Mouse (Mus musculus): ENCODE data around the gene Emilin2. TPM values are rescaled to one million over a fixed set of nuclear protein-coding genes. Genes with fewer than 3 reads are reported as not detected.
A peak's percentile ranks its signal among the peaks of the same experiment; 100 is the strongest.

Emilin2 gene
- polyA plus RNA-seq, 1 experiment from 2014 or later, result 2.7 TPM

DNA sequence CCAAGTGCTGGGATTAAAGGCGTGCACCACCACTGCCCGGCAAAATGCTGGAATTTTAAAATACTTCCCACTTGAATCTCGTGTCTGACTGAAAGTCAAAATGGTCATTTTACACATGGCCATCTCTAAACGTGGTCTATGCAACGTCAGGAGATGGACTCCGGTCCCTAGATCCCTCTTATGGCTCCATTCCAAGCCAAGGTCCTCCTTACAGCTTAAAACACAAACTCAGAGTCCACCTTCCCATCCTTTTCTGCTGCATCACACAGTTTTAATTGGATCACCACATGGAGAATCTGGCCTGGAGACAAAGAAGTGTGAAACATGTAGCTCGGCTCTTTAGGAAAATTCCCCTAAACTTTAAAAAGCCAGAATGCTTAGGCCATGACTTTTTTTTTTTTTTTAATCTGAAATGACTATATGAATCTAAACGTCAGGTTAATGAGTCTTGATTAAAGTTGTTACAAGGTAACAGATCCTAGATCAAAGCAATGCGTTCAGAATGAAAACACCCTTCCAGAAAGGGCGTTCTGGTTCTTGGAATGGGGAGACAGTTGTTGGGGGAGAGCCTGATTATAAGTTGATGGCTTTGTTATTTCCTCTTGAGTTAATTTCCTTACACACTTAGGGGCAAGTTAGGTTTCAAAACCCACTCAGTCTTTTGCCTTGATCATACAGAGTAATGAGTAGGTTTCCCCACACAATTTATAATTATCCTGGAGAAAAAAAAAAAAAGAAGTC lies 22.8 kb downstream of the Emilin2 start:
- H3K27ac ChIP-seq (ENCODE audit: low read length), result no peak overlapping the region
- H3K9me3 ChIP-seq (ENCODE audit: low read length), result no peaks in the 10 kb centered on the region
- H3K9ac ChIP-seq (replicated peaks; ENCODE audit: low read length), result no peak overlapping the region
- H3K4me3 ChIP-seq (ENCODE audit: low read length), result no peak overlapping the region
- 81% methylated on average over 10 of the region's 10 CpGs for WGBS
- no peak for ATAC-seq (ENCODE audit: low FRiP score, low TSS enrichment)
- H3K4me2 ChIP-seq (replicated peaks; ENCODE audit: low read depth, low read length), result no peak overlapping the region
- peaks cover 8% of the 10 kb centered on the region; the same call in 1 of the 2 replicates for H3K4me1 ChIP-seq (ENCODE audit: insufficient read depth, low read length)
- no peaks in the 10 kb centered on the region for H3K27me3 ChIP-seq (ENCODE audit: insufficient read depth, low read length)
- H3K36me3 ChIP-seq (ENCODE audit: insufficient read depth, low read length), result no peaks in the 10 kb centered on the region

DNA sequence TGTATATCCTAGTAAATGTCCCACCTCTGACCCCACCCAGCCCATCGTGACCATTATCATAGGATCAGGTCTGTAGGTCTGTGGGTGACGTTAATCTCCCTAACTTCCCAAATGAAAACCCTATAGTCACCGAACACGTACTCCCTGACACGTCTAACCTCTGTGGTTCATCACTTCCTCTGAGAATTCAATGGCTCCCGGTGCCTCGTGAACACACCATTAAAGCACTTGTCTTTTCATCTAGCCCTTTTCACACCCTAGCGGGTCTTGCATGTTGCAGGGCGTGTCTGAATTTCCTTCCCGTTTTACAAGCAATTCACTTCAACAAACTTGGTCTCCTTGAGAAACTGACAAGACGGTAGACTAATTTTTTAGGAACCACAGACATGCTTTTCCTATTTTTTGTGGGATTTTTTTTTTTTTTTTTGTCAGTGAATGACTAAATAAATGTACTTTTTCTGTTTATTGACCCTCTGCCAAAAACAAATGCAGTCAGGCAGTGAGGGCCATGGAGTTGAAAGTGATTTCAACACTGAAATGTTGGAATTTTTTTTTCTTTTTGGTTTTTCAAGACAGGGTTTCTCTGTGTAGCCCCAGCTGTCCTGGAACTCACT lies 23.5 kb downstream of the Emilin2 start:
- H3K27me3 ChIP-seq (ENCODE audit: insufficient read depth, low read length), result no peaks in the 10 kb centered on the region
- H3K36me3 ChIP-seq (ENCODE audit: insufficient read depth, low read length), result no peaks in the 10 kb centered on the region
- no peak overlapping the region for H3K9ac ChIP-seq (replicated peaks; ENCODE audit: low read length)
- no peak overlapping the region for H3K4me2 ChIP-seq (replicated peaks; ENCODE audit: low read depth, low read length)
- no peak overlapping the region for H3K27ac ChIP-seq (ENCODE audit: low read length)
- no peak overlapping the region for H3K4me3 ChIP-seq (ENCODE audit: low read length)
- H3K4me1 ChIP-seq (ENCODE audit: insufficient read depth, low read length), result peaks cover 8% of the 10 kb centered on the region; the same call in 1 of the 2 replicates
- ATAC-seq (ENCODE audit: low FRiP score, low TSS enrichment), result no peak
- WGBS, result 79% methylated on average over 11 of the region's 11 CpGs
- H3K9me3 ChIP-seq (ENCODE audit: low read length), result no peaks in the 10 kb centered on the region

DNA sequence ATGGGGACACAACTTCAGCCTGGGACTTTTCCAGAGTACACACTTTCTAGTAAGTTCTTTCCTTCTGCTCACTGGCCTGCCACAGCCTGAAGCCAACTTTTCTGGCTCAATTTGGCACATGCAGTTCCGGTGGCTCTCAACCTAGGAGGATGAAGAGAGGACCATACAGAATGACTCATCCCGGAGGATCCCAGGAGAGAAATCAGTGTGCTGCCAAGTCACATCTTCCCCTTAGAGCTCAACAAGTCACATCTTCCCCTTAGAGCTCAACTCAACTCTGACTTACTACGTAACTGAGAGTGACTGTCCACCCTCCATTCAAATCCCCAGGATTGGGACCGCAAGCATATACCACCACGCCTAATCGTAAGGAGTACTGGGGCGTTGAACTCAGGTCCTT lies 24.2 kb downstream of the Emilin2 start:
- no peak overlapping the region for H3K4me3 ChIP-seq (ENCODE audit: low read length)
- no peak overlapping the region for H3K4me2 ChIP-seq (replicated peaks; ENCODE audit: low read depth, low read length)
- no peak for ATAC-seq (ENCODE audit: low FRiP score, low TSS enrichment)
- H3K27me3 ChIP-seq (ENCODE audit: insufficient read depth, low read length), result no peaks in the 10 kb centered on the region
- peaks cover 8% of the 10 kb centered on the region; the same call in 1 of the 2 replicates for H3K4me1 ChIP-seq (ENCODE audit: insufficient read depth, low read length)
- no peak overlapping the region for H3K9ac ChIP-seq (replicated peaks; ENCODE audit: low read length)
- no peaks in the 10 kb centered on the region for H3K36me3 ChIP-seq (ENCODE audit: insufficient read depth, low read length)
- WGBS, result 99% methylated on average over 7 of the region's 7 CpGs
- H3K9me3 ChIP-seq (ENCODE audit: low read length), result no peaks in the 10 kb centered on the region
- no peak overlapping the region for H3K27ac ChIP-seq (ENCODE audit: low read length)

DNA sequence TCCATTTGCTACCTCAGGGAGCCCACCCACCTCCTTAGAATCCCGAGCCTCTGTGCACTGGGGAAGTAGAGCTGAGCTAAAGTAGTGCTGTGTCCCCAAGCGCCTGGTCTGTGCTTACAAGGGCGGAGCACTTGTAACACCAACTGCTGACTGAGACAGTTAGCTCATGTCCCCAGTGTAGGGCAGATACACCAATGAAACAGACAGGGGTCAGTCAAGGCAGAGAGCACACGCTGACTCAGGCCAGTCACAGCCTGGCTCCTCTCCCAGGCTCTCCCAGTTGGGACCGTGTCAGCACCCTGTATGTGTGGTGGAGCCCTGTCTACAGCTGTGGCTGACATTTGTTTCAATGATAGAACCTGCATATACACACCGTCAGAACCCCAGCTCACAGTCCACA lies 25.8 kb downstream of the Emilin2 start:
- H3K9ac ChIP-seq (replicated peaks; ENCODE audit: low read length), result no peak overlapping the region
- WGBS, result 69% methylated on average over 6 of the region's 6 CpGs
- H3K9me3 ChIP-seq (ENCODE audit: low read length), result no peaks in the 10 kb centered on the region
- no peak overlapping the region for H3K4me3 ChIP-seq (ENCODE audit: low read length)
- H3K27ac ChIP-seq (ENCODE audit: low read length), result no peak overlapping the region
- no peaks in the 10 kb centered on the region for H3K36me3 ChIP-seq (ENCODE audit: insufficient read depth, low read length)
- ATAC-seq (ENCODE audit: low FRiP score, low TSS enrichment), result no peak
- H3K27me3 ChIP-seq (ENCODE audit: insufficient read depth, low read length), result no peaks in the 10 kb centered on the region
- no peak overlapping the region for H3K4me2 ChIP-seq (replicated peaks; ENCODE audit: low read depth, low read length)
- H3K4me1 ChIP-seq (ENCODE audit: insufficient read depth, low read length), result peaks cover 8% of the 10 kb centered on the region; the same call in 1 of the 2 replicates

DNA sequence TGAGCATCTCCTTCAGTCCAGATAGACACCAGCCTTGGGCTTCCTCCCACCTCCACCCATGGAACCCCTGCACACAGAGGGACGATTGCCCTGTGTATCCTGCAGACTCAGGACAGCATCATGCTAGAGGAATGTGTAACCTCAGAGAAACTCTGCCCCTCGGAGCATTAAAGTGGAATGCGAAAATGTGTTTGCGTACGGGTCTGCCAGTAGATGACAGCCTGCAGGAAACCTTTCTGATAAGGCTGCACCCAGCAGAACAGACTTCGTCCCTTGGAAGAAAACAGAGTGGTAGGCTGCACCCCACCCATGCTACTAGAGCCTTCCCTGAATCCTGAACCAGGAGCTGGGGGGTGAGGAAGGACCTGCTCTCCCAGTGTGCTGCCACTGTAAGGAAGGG lies 26.9 kb downstream of the Emilin2 start:
- no peaks in the 10 kb centered on the region for H3K36me3 ChIP-seq (ENCODE audit: insufficient read depth, low read length)
- H3K9ac ChIP-seq (replicated peaks; ENCODE audit: low read length), result no peak overlapping the region
- H3K9me3 ChIP-seq (ENCODE audit: low read length), result no peaks in the 10 kb centered on the region
- no peak overlapping the region for H3K4me3 ChIP-seq (ENCODE audit: low read length)
- ATAC-seq (ENCODE audit: low FRiP score, low TSS enrichment), result no peak
- H3K27ac ChIP-seq (ENCODE audit: low read length), result no peak overlapping the region
- no peak overlapping the region for H3K4me2 ChIP-seq (replicated peaks; ENCODE audit: low read depth, low read length)
- no peaks in the 10 kb centered on the region for H3K27me3 ChIP-seq (ENCODE audit: insufficient read depth, low read length)
- peaks cover 8% of the 10 kb centered on the region; the same call in 1 of the 2 replicates for H3K4me1 ChIP-seq (ENCODE audit: insufficient read depth, low read length)
- WGBS, result 37% methylated on average over 6 of the region's 6 CpGs

DNA sequence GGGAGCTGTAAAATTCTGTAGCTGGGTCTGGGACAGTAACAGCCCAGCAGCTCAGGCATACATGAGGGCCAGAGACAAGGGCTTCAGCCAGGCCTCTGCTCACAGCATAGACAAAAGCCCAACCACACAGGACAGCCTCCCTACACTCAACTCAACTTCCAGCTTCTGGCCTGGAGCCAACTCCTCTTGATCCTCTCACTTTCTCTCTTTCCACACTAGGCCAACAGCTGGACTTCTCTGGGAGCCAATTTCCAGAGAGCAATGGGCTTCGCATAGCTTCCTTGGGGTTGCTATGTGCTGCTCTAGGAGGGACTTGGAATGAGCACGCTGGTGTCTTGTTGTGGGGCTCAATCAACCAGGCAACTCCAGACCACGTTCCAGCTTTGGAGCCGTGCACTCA lies 28.5 kb downstream of the Emilin2 start:
- 70% methylated on average over 4 of the region's 4 CpGs for WGBS
- ATAC-seq (ENCODE audit: low FRiP score, low TSS enrichment), result peak; percentile 75

DNA sequence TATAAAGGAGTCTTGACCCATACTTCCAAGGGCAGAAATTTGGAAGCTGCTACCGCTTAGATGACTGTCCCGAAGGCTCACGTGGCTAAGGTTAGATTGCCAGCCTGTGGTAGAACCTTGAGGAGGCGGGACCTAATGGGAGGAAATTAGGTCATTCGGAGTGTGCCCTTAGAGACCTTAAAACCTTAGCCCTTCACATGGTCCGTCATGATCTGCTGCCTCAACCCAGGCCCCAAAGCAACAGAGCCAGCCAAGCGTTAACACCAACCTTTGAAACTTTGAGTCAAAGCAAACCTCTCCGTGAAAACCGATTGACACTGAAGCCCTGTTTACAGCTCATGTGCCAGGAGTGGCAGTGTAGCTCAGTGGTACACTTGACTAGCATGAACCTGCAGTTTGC lies 29.1 kb downstream of the Emilin2 start:
- Histone ChIP-seq H3K27ac (ENCODE audit: low read length) (no peak overlapping the region), H3K9ac (replicated peaks; ENCODE audit: low read length) (no peak overlapping the region), H3K4me3 (ENCODE audit: low read length) (no peak overlapping the region), H3K4me2 (replicated peaks; ENCODE audit: low read depth, low read length) (no peak overlapping the region), H3K27me3 (ENCODE audit: insufficient read depth, low read length) (no peaks in the 10 kb centered on the region), H3K36me3 (ENCODE audit: insufficient read depth, low read length) (no peaks in the 10 kb centered on the region), H3K9me3 (ENCODE audit: low read length) (no peaks in the 10 kb centered on the region), H3K4me1 (ENCODE audit: insufficient read depth, low read length) (peaks cover 8% of the 10 kb centered on the region; the same call in 1 of the 2 replicates)
- 67% methylated on average over 9 of the region's 9 CpGs for WGBS
- peak; percentile 68; the same call in 1 of the 2 replicates for ATAC-seq (ENCODE audit: low FRiP score, low TSS enrichment)

More for the DNA sequence above, 28.5 kb downstream of the Emilin2 start:
- no peak overlapping the region for H3K4me2 ChIP-seq (replicated peaks; ENCODE audit: low read depth, low read length)
- H3K9me3 ChIP-seq (ENCODE audit: low read length), result no peaks in the 10 kb centered on the region
- no peaks in the 10 kb centered on the region for H3K27me3 ChIP-seq (ENCODE audit: insufficient read depth, low read length)
- no peak overlapping the region for H3K4me3 ChIP-seq (ENCODE audit: low read length)
- H3K9ac ChIP-seq (replicated peaks; ENCODE audit: low read length), result no peak overlapping the region
- H3K4me1 ChIP-seq (ENCODE audit: insufficient read depth, low read length), result peaks cover 8% of the 10 kb centered on the region; the same call in 1 of the 2 replicates
- H3K36me3 ChIP-seq (ENCODE audit: insufficient read depth, low read length), result no peaks in the 10 kb centered on the region
- no peak overlapping the region for H3K27ac ChIP-seq (ENCODE audit: low read length)

DNA sequence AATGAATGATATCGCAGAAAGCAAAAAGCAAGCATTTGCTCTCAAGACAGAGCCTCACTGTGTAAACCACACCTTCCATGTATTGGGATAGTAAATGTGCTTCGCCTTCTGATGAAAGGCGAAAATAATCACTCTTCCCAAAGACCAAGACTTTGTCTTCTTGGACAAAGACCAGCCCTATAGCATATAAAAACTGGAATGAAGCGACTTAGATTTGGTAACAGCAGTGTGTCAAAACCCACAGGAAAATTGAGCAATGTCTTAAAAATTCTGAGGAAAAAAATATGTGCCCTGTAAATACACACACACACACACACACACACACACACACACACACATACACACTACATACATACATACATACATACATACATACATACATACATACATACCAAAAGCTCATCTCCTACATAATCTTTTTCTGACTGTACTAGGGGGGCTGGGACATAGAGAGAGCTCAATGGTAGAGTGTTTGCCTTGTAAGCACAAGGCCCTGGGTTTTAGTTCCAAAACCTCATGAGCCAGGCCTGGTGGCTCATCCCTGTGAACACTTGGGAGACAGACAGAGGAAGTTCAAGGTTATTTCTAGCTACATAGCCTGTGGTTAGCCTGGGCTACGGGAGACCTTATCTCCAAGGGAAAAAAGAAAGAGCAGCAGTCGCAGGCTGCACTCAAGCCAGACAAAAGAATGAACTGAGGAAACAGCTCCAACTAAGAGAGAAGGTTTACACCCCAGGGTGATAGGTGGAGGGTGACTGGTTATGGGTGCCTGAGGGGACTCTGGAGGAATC lies 33.9 kb downstream of the Emilin2 start:
- H3K27ac ChIP-seq (ENCODE audit: low read length), result no peak overlapping the region
- H3K9me3 ChIP-seq (ENCODE audit: low read length), result no peaks in the 10 kb centered on the region
- H3K4me3 ChIP-seq (ENCODE audit: low read length), result no peak overlapping the region
- no peak for ATAC-seq (ENCODE audit: low FRiP score, low TSS enrichment)
- no peak overlapping the region for H3K9ac ChIP-seq (replicated peaks; ENCODE audit: low read length)
- no peaks in the 10 kb centered on the region for H3K4me1 ChIP-seq (ENCODE audit: insufficient read depth, low read length)
- H3K4me2 ChIP-seq (replicated peaks; ENCODE audit: low read depth, low read length), result no peak overlapping the region
- WGBS, result 91% methylated on average over 6 of the region's 6 CpGs
- H3K36me3 ChIP-seq (ENCODE audit: insufficient read depth, low read length), result 0 out of 2 replicates have a peak, but pooled peaks cover 3% of the 10 kb centered on the region
- no peaks in the 10 kb centered on the region for H3K27me3 ChIP-seq (ENCODE audit: insufficient read depth, low read length)

DNA sequence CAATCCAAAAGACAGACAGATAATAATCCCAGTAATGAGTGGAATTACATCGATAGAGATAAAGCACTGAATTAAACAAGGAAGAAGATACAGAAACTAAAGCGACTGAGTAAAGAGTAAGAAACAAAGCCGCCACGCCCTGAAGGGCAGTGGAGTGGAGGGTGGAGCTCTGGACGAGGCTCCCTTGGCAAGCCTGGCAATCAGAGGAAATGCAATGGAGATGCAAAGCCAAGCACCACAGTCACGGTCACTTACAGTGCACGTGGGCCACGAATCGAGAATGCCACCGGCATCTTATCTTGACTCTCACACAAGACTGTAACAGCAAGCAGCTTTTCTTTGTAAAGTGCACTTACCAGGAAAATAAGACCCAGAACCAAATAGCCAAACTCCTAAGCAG lies 35.0 kb downstream of the Emilin2 start:
- Histone ChIP-seq H3K9ac (replicated peaks; ENCODE audit: low read length) (no peak overlapping the region), H3K4me3 (ENCODE audit: low read length) (no peak overlapping the region), H3K9me3 (ENCODE audit: low read length) (no peaks in the 10 kb centered on the region), H3K36me3 (ENCODE audit: insufficient read depth, low read length) (0 out of 2 replicates have a peak, but pooled peaks cover 3% of the 10 kb centered on the region), H3K4me2 (replicated peaks; ENCODE audit: low read depth, low read length) (no peak overlapping the region), H3K4me1 (ENCODE audit: insufficient read depth, low read length) (no peaks in the 10 kb centered on the region), H3K27me3 (ENCODE audit: insufficient read depth, low read length) (no peaks in the 10 kb centered on the region), H3K27ac (ENCODE audit: low read length) (no peak overlapping the region)
- no peak for ATAC-seq (ENCODE audit: low FRiP score, low TSS enrichment)
- 89% methylated on average over 10 of the region's 10 CpGs for WGBS
